Mouse (Mus musculus) liver, embryonic 15.5 days (tissue): ENCODE results near the gene Fnip1. TPM values are rescaled to one million over a fixed set of nuclear protein-coding genes. Genes with fewer than 3 reads are reported as not detected.
A peak's percentile ranks its signal among the peaks of the same experiment; 100 is the strongest.

Source experiments
- ATAC-seq: fragments of 200-750 bp; cut with Nextera tagmentation; 2 replicates; pipeline ENCODE4 v1.8.0; 2017; ENCODE audit warnings: moderate number of reproducible peaks, mild to moderate bottlenecking, moderate library complexity; ENCODE audit not compliant: insufficient read depth
- H3K27ac ChIP-seq: fragments of 300-500 bp; sonication (generic); replicated peaks from 2 replicates; pipeline ENCODE4 v1.5.1; 2015; ENCODE audit warnings: mild to moderate bottlenecking, inconsistent platforms
- H3K27me3 ChIP-seq: fragments of 300-500 bp; sonication (generic); 2 replicates; pipeline ENCODE4 v1.6.1; 2015; ENCODE audit warnings: mild to moderate bottlenecking, inconsistent platforms
- H3K36me3 ChIP-seq: fragments of 300-500 bp; sonication (generic); replicated peaks from 2 replicates; pipeline ENCODE4 v1.6.1; 2015; ENCODE audit warnings: moderate library complexity, mild to moderate bottlenecking, inconsistent platforms
- H3K4me1 ChIP-seq: fragments of 300-500 bp; sonication (generic); replicated peaks from 2 replicates; pipeline ENCODE4 v1.6.1; 2015; ENCODE audit warnings: inconsistent platforms
- H3K4me2 ChIP-seq: fragments of 300-500 bp; sonication (generic); 2 replicates; pipeline ENCODE4 v1.6.1; 2015; ENCODE audit warnings: moderate library complexity, mild to moderate bottlenecking, inconsistent platforms
- H3K4me3 ChIP-seq: fragments of 300-500 bp; sonication (generic); replicated peaks from 2 replicates; pipeline ENCODE4 v1.5.1; 2015; ENCODE audit warnings: mild to moderate bottlenecking, inconsistent platforms
- H3K9ac ChIP-seq: fragments of 300-500 bp; sonication (generic); 2 replicates; pipeline ENCODE4 v1.6.1; 2015; ENCODE audit warnings: moderate library complexity, mild to moderate bottlenecking, inconsistent platforms
- H3K9me3 ChIP-seq: fragments of 300-500 bp; sonication (generic); replicated peaks from 2 replicates; pipeline ENCODE4 v1.6.1; 2016; ENCODE audit warnings: inconsistent platforms
- WGBS: fragments of 180-500 bp; shearing (Covaris S2); methylation state at CpG from one replicate; pipeline ENCODE4 v1.1.7; 2015; ENCODE audit warnings: mixed read lengths; ENCODE audit not compliant: insufficient replicate concordance; 5-methylcytosine and 5-hydroxymethylcytosine counted together
- polyA plus RNA-seq: library from polyadenylated mRNA; unstranded; fragments of >200 nt; fragmentation: Nextera tagmentation; extraction: Ambion mirVana; gene quantifications from 2 replicates; pipeline ENCODE4 v1.2.1, GENCODE M21; 2015

Gene Fnip1
- polyA plus RNA-seq, 1 experiment from 2014 or later, result 4.4 TPM

- peaks cover 5% of the 10 kb centered on the region; the same call in 1 of the 2 replicates for H3K36me3 ChIP-seq
- ATAC-seq, result peak; percentile 76
- peak overlapping the region; percentile 62; the same call in 1 of the 2 replicates for H3K27ac ChIP-seq
- H3K4me3 ChIP-seq, result no peak overlapping the region
- H3K9ac ChIP-seq, result no peak overlapping the region
- H3K4me1 ChIP-seq, result peaks cover 46% of the 10 kb centered on the region
- H3K27me3 ChIP-seq, result no peaks in the 10 kb centered on the region
- H3K4me2 ChIP-seq, result peak overlapping the region; percentile 40; the same call in 1 of the 2 replicates
- H3K9me3 ChIP-seq, result no peaks in the 10 kb centered on the region
These were observed 104.4 kb downstream of the Fnip1 start for GRCm38 (mm10) chr11:54542414-54542813.

DNA sequence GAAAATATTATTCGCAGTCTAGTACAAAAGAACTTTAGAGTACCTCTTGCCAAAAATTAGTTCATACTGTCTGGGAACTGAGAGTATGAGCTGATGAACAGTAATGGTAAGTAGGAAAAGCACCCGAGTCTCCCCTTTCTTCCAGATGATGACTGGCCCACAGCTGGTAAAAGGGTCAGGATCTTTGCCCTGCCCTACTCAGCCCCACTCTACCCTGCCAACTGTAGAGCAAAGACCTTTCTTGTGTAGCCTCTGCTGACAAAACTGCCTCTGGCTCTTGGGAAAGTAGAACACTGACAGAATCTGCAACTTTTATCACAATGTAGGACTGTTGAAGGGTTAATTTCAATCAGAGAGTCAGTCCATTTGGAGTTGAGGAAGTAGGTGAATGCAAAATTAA lies 117.0 kb downstream of the Fnip1 start:
- no peak for ATAC-seq
- H3K4me2 ChIP-seq, result no peak overlapping the region

GRCm38 (mm10) chr11:54562761-54563160 lies 124.8 kb downstream of the Fnip1 start:
- 58% methylated on average over 5 of the region's 5 CpGs for WGBS
- no peaks in the 10 kb centered on the region for H3K27me3 ChIP-seq

More for the DNA sequence above, 117.0 kb downstream of the Fnip1 start:
- H3K9ac ChIP-seq, result no peak overlapping the region
- H3K4me1 ChIP-seq, result no peaks in the 10 kb centered on the region
- no peak overlapping the region for H3K27ac ChIP-seq
- WGBS, result 78% methylated on average over 2 of the region's 2 CpGs
- H3K36me3 ChIP-seq, result 0 out of 2 replicates have a peak, but pooled peaks cover 4% of the 10 kb centered on the region
- H3K27me3 ChIP-seq, result no peaks in the 10 kb centered on the region
- H3K9me3 ChIP-seq, result no peaks in the 10 kb centered on the region
- no peak overlapping the region for H3K4me3 ChIP-seq

More at GRCm38 (mm10) chr11:54562761-54563160, 124.8 kb downstream of the Fnip1 start:
- Histone ChIP-seq H3K36me3 (0 out of 2 replicates have a peak, but pooled peaks cover 4% of the 10 kb centered on the region), H3K9ac (no peak overlapping the region), H3K4me1 (no peaks in the 10 kb centered on the region), H3K4me3 (no peak overlapping the region), H3K9me3 (no peaks in the 10 kb centered on the region), H3K4me2 (no peak overlapping the region), H3K27ac (no peak overlapping the region)
- no peak for ATAC-seq

Other genes with a start within 250 kb of the Fnip1 start
- not detected in 2 replicates for gene Csf2, start 188.5 kb upstream of the Fnip1 start, polyA plus RNA-seq
- gene Il3, start 170.9 kb upstream of the Fnip1 start, polyA plus RNA-seq, result not detected in 2 replicates
- gene Acsl6, start 134.4 kb upstream of the Fnip1 start, polyA plus RNA-seq, result 0.64 and 1.3 TPM in 2 replicates
- not detected in 2 replicates for gene Meikin, start 67.5 kb upstream of the Fnip1 start, polyA plus RNA-seq
- 20.9 and 22.5 TPM in 2 replicates for gene Rapgef6, start 84.6 kb downstream of the Fnip1 start, polyA plus RNA-seq